Mouse (Mus musculus): Measurements from ENCODE around the gene Olfr211.
"Not testable (repeated sequence)": the region's sequence is repeated elsewhere in the genome, so short reads cannot be mapped to it uniquely, and the experiment has no call there.

The Olfr211 gene

GRCm38 (mm10) chr6:116488791-116489190, at the start of gene Olfr211:
TSS of gene Olfr211 (plus strand) at chr6:116489091.
- peak; percentile 12 for DNase-seq

- DNase-seq: no peak
Observed at GRCm38 (mm10) chr6:116439531-116439930, 49.4 kb upstream of the Olfr211 start.

DNA sequence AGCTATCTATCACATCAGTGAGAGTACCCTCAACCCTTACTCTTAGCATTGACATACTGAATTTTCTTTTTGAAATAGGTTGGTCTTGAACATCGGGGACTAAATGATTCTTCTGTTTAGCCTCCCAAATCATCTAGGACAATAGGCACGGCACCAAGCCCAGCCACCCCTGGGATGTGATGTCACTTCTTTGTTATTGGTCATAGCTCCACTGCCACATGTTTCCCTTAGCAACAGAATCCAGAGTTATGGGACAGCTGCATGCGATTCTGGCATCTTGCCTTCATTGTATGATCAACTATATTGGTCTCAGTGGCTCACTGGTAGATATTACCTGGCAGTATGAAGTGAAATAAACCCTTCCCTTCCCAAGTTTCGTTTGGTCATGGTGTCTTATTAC, 48.4 kb upstream of the Olfr211 start:
- no peak for DNase-seq

- DNase-seq: no peak
Observed at GRCm38 (mm10) chr6:116440849-116441248, 48.0 kb upstream of the Olfr211 start.

GRCm38 (mm10) chr6:116455781-116456180, 33.1 kb upstream of the Olfr211 start:
- DNase-seq: no peak

DNA sequence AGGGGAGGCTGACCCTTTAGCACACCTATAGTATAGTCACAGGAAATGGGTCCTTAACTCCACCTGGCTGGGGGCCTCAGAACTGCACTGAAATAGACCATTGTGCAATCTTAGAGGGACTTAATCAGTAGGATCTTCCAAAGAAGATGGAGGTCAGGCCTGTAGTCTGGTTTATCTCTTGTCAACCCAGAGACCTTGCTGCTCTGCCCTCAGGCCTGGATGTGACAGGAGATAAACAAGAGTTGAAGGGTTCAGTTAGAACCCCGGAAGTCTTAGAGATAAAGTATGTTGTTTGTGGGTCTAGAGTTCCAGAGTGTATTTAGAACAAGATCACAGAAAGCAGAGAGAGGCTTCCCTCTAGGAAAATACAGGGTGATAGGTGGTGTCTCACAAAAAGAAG, 32.4 kb upstream of the Olfr211 start:
- no peak for DNase-seq

DNA sequence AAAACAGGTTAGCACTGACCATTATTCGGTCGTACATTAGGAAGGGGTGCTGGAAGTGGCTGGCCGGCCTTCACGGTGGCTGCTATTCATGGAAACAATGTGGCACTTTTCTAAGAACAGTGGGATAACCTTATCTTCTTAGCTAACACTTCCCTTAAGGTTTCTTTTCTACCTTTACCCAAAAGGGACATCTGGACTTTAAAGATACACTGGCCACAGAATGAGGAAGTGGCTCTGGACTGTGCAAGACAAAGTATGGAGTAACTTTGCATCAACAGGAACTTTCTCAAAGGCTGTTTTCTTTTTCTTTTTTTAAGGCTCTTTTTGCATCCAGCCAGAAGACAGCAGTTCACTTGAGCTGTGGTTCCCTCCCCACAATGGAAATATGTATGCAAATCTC, 30.2 kb upstream of the Olfr211 start:
- DNase-seq: no peak

GRCm38 (mm10) chr6:116459232-116459631, 29.7 kb upstream of the Olfr211 start:
- no peak for DNase-seq

DNA sequence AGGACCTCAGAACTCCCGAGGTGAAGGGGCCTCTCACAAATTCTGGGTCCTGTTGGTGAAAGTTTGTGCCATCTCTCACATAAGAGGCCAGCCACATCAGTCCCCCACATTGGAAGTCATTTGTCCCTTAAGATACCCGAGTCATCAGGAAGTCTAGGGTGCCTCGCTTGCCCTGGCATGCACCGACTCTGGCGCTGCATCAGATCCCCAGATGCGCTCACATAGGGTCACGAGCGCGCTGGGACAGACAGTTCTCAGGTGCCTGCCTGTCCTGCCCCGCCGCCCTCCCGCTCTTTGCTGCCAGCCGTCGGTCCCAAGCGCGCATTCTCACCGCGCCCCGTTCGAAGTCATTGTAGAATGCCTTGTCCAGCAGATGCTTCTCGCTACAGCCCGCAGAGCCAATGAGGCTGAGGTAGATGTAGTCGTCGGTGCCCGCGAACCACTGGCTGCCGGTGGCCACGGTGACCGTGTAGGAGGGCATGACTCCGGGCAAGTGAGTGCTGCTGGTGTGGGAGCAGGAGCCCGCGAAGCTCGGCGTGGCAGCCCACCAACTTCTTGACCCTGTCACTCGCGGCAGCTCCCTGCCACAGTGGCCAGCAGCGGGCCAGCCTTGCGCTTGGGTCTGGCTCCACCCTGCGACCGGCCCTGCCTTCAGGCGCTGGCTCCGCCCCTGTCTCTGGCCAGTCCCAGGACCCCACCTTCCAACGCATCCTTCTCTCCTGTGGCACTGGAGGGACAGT, 28.2 kb upstream of the Olfr211 start, which contains the start of gene Alox5:
Gene Alox5, minus strand, starts transcription at position 635 of the 740 bp plus-strand sequence.
- no peak for DNase-seq

DNA sequence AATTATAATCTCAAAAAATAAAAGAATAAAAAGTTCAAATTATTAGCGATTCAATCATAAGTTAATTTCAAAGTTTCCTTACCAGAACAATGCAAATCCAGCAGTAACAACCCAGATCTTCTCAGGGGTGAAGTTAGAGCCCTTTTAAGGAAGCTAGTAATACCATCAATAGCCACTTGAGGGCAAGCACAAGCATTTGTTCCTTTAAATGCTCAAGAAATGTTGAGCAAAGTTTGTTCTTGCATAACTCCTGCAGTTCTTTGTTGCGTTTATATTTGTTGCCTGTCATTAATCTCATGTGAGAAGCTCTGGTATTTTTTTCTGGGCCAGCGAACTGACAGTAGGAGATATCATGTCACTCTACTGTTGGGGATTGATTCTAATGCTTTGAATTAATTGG, 20.8 kb upstream of the Olfr211 start:
- DNase-seq: no peak

DNA sequence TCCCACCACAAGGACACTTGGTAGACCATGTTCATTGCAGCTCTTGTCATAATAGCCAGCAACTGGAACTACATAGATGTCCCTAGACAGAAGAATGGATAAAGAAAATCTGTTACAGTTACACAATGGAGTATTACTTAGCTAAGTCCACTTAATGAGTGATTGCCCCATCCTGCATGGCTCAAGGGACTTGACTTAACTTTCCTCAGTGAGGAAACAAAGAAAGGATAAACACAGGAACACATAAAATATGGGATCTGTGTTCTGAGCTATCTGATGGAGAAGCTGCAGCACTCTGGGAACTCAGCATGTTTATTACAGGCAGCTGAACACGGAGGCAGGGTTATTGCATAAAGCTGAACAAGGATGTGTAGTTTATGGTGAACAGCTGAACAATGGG, 3.8 kb upstream of the Olfr211 start:
- DNase-seq: no peak

DNA sequence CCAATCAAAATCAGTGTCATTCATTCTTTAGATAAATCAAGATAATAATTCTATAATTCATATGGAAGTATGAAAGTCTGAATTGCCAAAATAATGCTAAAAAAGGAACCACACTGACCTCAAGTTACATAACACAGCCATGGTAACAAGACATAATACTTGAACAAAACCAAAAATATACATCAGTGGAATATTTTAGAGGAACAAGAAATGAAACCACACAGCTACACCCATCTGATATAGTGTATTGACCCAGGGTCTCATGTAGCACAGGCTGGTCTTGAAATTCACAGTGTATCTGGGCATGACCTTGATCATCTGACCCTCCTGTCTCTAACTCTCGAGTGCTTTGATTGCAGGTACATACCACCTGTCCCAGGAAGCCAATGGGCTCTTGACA, 2.1 kb upstream of the Olfr211 start:
- DNase-seq: no peak

GRCm38 (mm10) chr6:116493742-116494141, 4.9 kb downstream of the Olfr211 start:
- no peak for DNase-seq

GRCm38 (mm10) chr6:116495960-116496359, 7.1 kb downstream of the Olfr211 start:
- no peak for DNase-seq

- DNase-seq: not testable (repeated sequence)
Observed at GRCm38 (mm10) chr6:116506302-116507003, 17.6 kb downstream of the Olfr211 start, which contains the start of gene Olfr212. TSS of gene Olfr212 (plus strand) at chr6:116506516.

DNA sequence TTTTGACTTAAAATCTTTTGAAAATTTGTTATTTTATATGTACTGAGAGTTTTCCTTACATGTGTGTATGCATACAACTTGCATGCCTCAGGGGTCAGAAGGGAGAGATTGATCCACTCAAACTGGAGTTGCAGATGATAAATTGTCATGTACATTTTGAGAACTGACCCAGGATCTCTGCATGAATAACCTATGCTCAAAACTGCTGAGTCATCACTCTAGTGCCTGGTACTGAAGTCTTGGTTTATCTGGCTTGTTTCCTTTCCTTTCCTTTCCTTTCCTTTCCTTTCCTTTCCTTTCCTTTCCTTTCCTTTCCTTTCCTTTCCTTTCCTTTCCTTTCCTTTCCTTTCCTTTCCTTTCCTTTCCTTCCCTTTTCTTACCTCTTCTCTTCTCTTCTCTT, 25.9 kb downstream of the Olfr211 start:
- no peak for DNase-seq

DNA sequence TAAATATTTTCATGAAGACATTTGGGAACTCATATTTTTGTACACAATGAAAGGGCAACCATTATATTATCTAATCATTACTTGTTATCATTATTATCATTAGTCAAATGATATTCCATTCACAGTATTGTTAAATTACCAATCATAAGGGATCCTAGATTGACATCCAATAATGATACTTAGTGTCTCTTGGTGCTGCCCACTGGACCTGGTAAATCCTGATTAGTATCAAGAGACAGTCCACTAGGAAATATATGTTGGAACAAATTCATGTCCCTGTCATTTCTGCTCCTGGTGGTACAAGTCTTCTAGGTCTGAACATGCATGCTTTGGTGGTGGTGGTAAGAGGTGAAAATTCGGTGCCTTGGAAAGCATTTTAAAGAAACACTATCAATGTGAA, 49.3 kb downstream of the Olfr211 start, which contains the start of gene Olfr213:
Gene Olfr213, plus strand, starts transcription at position 301 of the 400 bp plus-strand sequence.
- no peak for DNase-seq

GRCm38 (mm10) chr6:116542500-116542899, 53.6 kb downstream of the Olfr211 start:
- DNase-seq: no peak
